Mouse (Mus musculus) forebrain, embryonic 12.5 days (tissue): ENCODE data around the gene Arnt2. TPM values are rescaled to one million over a fixed set of nuclear protein-coding genes. Genes with fewer than 3 reads are reported as not detected.

Source experiments
- ATAC-seq: fragments of 200-750 bp; cut with Nextera tagmentation; 2 replicates; pipeline ENCODE4 v1.8.0; 2017; ENCODE audit warnings: moderate TSS enrichment; ENCODE audit not compliant: low FRiP score
- H3K27ac ChIP-seq: fragments of 300-500 bp; sonication (generic); 2 replicates; pipeline ENCODE4 v1.5.1; 2016; ENCODE audit warnings: mild to moderate bottlenecking
- H3K27me3 ChIP-seq: fragments of 300-500 bp; sonication (generic); 2 replicates; pipeline ENCODE4 v1.6.1; 2016; ENCODE audit warnings: mild to moderate bottlenecking
- H3K36me3 ChIP-seq: fragments of 300-500 bp; sonication (generic); replicated peaks from 2 replicates; pipeline ENCODE4 v1.6.1; 2016; ENCODE audit warnings: mild to moderate bottlenecking
- H3K4me1 ChIP-seq: fragments of 300-500 bp; sonication (generic); 2 replicates; pipeline ENCODE4 v1.6.1; 2016
- H3K4me2 ChIP-seq: fragments of 300-500 bp; sonication (generic); 2 replicates; pipeline ENCODE4 v1.6.1; 2016; ENCODE audit warnings: mild to moderate bottlenecking, moderate library complexity
- H3K4me3 ChIP-seq: fragments of 300-500 bp; sonication (generic); replicated peaks from 2 replicates; pipeline ENCODE4 v1.5.1; 2016; ENCODE audit warnings: mild to moderate bottlenecking
- H3K9ac ChIP-seq: fragments of 300-500 bp; sonication (generic); 2 replicates; pipeline ENCODE4 v1.6.1; 2016; ENCODE audit warnings: mild to moderate bottlenecking
- H3K9me3 ChIP-seq: fragments of 300-500 bp; sonication (generic); 2 replicates; pipeline ENCODE4 v1.6.1; 2016
- WGBS: fragments of 180-500 bp; shearing (Covaris S2); methylation state at CpG from one replicate; pipeline ENCODE4 v1.1.7; 2016; 5-methylcytosine and 5-hydroxymethylcytosine counted together
- polyA plus RNA-seq: library from polyadenylated mRNA; unstranded; fragments of >200 nt; fragmentation: Nextera tagmentation; extraction: Ambion mirVana; gene quantifications from 2 replicates; pipeline ENCODE4 v1.2.1, GENCODE M21; 2016

Gene Arnt2
- polyA plus RNA-seq, 1 experiment from 2014 or later: 65.9 TPM

DNA sequence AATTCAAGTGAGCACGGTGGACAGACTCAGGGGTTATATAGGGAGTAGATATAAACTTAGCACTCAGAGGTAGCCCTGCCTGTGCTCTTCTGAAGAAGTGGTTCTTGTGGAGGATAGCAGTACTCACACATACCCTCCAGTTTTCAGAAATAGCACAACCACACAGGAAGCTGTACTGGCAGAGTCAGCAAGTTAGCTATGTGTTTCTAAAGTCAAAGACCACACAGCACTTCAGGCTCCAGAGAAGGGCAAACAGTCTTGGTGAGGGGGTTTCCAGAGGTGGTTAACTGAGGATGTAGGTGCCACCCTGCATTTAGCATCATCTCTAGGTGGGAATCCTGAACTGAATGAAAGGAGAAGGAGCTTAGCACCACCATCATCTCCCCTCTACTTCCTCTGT, 23.5 kb downstream of the Arnt2 start:
- no peaks in the 10 kb centered on the region for H3K27me3 ChIP-seq
- no peaks in the 10 kb centered on the region for H3K36me3 ChIP-seq
- H3K4me2 ChIP-seq: no peak overlapping the region
- WGBS: 74% methylated on average over 1 of the region's 1 CpGs
- no peaks in the 10 kb centered on the region for H3K4me1 ChIP-seq
- no peak overlapping the region for H3K27ac ChIP-seq
- ATAC-seq: no peak
- H3K9ac ChIP-seq: no peak overlapping the region
- no peak overlapping the region for H3K4me3 ChIP-seq
- H3K9me3 ChIP-seq: no peaks in the 10 kb centered on the region

DNA sequence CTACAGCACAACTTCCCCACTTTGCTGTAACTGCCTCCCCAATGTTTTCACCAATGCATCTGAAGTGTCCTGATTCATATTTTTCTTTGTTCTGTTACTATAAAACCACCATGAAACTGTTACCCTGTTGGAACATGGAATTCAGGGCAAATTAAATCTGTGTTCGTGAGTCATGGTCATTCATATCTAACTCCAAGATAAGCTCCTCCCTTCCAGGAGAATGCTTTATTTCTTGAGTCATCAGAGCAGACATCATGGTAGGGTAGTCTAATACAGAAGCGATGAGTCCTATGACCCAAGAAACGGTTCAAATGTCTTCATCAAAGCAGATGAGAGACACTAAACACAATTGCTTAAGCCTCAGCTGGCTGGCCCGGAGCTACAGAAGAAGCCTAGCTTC, 25.2 kb downstream of the Arnt2 start:
- 95% methylated on average over 4 of the region's 4 CpGs for WGBS
- ATAC-seq: no peak
- Histone ChIP-seq H3K36me3 (0 out of 2 replicates have a peak, but pooled peaks cover 3% of the 10 kb centered on the region), H3K9ac (no peak overlapping the region), H3K9me3 (no peaks in the 10 kb centered on the region), H3K4me3 (no peak overlapping the region), H3K27me3 (no peaks in the 10 kb centered on the region), H3K4me2 (no peak overlapping the region), H3K27ac (no peak overlapping the region), H3K4me1 (no peaks in the 10 kb centered on the region)

DNA sequence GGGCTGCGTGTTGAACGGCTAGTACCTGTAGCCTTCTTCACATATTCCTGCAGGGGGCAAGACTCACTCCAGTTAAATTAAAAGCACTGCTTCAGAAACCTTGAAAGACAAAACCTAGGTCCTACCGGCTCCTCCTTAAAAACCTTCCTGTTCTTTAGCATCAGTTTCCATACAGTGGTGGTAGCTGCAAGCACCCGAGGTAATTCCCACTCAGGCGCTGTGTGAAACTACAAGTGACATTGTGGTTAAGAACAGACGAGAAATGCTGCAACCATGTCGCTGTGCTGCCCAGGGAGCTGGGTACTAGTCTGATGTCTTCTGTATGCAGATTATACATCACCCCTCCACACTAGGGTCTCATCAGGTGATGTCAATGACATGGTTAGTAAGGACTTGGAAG, 25.9 kb downstream of the Arnt2 start:
- Histone ChIP-seq H3K4me2 (no peak overlapping the region), H3K27me3 (no peaks in the 10 kb centered on the region), H3K9ac (no peak overlapping the region), H3K4me1 (peaks cover 3% of the 10 kb centered on the region; the same call in 1 of the 2 replicates), H3K27ac (no peak overlapping the region), H3K9me3 (no peaks in the 10 kb centered on the region), H3K4me3 (no peak overlapping the region), H3K36me3 (0 out of 2 replicates have a peak, but pooled peaks cover 3% of the 10 kb centered on the region)
- 95% methylated on average over 7 of the region's 7 CpGs for WGBS
- no peak for ATAC-seq

DNA sequence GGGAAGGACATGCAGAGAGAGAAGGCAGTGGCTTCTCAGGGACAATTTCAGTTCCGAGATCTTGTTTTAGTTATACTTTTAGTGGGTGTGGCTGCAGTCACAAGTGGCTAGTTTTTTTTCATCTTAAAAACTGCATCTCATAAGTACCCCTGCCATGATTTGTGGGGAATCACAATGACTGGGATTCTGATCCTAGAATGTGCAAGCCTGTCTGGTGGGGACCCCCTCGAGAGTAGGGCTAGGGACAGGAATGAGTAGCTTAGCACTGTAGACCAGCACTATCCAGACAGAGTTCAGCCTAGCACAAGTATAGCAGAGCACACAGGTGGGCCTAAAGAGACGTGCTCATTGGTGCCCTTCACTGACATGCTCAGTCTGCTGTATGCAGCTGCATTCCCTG, 27.6 kb downstream of the Arnt2 start:
- H3K9ac ChIP-seq: no peak overlapping the region
- no peak for ATAC-seq
- no peak overlapping the region for H3K4me2 ChIP-seq
- H3K27ac ChIP-seq: no peak overlapping the region
- H3K4me3 ChIP-seq: no peak overlapping the region
- peaks cover 11% of the 10 kb centered on the region; the same call in 1 of the 2 replicates for H3K4me1 ChIP-seq
- 0 out of 2 replicates have a peak, but pooled peaks cover 3% of the 10 kb centered on the region for H3K36me3 ChIP-seq
- no peaks in the 10 kb centered on the region for H3K9me3 ChIP-seq
- no peaks in the 10 kb centered on the region for H3K27me3 ChIP-seq
- WGBS: 95% methylated on average over 3 of the region's 3 CpGs

DNA sequence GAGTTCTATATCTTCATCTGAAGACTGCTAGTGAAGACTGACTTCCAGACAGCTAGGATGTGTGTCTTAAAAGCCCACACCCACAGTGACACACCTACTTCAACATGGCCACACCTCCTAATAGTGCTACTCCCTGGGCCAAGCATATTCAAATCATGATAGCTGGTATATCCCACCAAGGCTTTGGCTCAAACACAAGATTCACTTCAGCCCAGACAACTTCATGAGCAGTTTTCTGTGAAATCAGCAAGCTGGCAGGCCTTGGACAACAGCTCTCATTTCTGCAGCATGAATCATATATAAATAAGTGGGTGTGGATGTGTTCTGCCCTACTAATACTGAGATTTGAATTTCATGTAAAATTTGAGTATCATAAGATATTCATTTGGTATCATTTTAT, 29.2 kb downstream of the Arnt2 start:
- H3K4me1 ChIP-seq: peaks cover 11% of the 10 kb centered on the region; the same call in 1 of the 2 replicates
- no peaks in the 10 kb centered on the region for H3K9me3 ChIP-seq
- no peak overlapping the region for H3K9ac ChIP-seq
- H3K27me3 ChIP-seq: no peaks in the 10 kb centered on the region
- 0 out of 2 replicates have a peak, but pooled peaks cover 3% of the 10 kb centered on the region for H3K36me3 ChIP-seq
- ATAC-seq: no peak
- H3K27ac ChIP-seq: no peak overlapping the region
- no peak overlapping the region for H3K4me3 ChIP-seq
- H3K4me2 ChIP-seq: no peak overlapping the region

DNA sequence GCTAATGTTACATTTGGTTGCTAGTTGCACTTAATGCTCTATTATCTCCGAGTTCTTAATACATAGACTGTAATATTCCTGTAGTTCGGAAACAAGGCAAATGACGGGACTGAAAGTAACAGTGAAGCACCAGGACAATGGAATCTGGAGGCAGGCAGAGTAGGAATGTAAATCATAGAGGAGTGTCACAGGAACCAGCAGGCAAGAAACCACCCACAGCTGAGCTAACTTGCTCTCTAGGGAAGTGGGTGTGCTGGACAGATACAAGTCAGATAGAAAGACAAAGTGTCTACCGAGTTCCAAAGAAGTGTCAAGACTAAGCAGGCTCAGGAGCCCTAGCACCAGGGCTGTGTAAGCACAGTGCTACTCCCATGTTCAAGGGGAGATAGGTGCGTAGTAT, 32.6 kb downstream of the Arnt2 start:
- Histone ChIP-seq H3K4me1 (peaks cover 14% of the 10 kb centered on the region; the same call in 1 of the 2 replicates), H3K9ac (no peak overlapping the region), H3K27me3 (no peaks in the 10 kb centered on the region), H3K4me3 (no peak overlapping the region), H3K9me3 (no peaks in the 10 kb centered on the region), H3K27ac (no peak overlapping the region), H3K36me3 (0 out of 2 replicates have a peak, but pooled peaks cover 3% of the 10 kb centered on the region), H3K4me2 (no peak overlapping the region)
- WGBS: 82% methylated on average over 5 of the region's 5 CpGs
- ATAC-seq: no peak

DNA sequence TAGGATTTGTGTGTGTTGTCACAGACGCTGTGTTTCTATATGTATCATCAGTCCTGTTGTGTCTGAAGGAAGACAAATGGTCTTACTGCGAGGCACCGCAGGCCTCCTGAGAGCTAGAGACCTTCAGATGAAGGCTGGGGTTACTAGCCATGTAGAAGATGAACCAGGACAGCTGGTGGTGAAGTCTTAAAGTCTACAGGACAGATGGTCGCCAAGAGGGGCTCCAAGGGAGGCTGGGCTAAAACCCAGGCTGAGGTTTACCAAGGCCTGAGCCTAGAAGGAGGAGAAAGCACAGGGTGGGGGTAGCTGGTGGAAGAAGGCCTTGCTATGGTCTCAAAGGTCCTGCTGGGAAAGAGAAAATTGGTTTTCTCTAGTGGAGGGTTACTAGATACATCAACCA, 36.3 kb downstream of the Arnt2 start:
- Histone ChIP-seq H3K4me3 (no peak overlapping the region), H3K9me3 (no peaks in the 10 kb centered on the region), H3K4me2 (no peak overlapping the region), H3K27me3 (no peaks in the 10 kb centered on the region), H3K4me1 (peaks cover 8% of the 10 kb centered on the region; the same call in 1 of the 2 replicates), H3K27ac (no peak overlapping the region), H3K9ac (no peak overlapping the region), H3K36me3 (no peaks in the 10 kb centered on the region; the same call in 1 of the 2 replicates)
- 96% methylated on average over 4 of the region's 4 CpGs for WGBS
- no peak for ATAC-seq

DNA sequence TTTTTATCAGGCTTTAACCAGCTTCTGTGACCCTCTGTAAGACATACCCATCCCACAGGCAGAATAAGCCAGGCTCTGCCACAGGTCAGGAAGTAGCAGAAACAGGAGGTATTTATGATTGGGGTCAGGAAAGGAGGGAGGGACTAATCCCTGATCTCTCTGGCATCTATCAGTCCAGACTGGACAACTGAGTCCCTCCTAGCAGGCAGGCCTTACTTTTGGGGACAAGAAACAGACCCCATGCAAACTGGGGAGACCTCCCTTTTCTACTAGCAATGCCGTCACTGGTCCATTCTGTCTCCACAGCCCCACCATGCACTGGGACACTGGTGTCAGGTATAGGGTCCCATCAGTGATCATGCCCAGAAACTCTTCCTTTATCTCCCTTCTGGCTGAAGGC, 37.1 kb downstream of the Arnt2 start:
- WGBS: 95% methylated on average over 1 of the region's 1 CpGs
- peak overlapping the region; percentile 37 for H3K27ac ChIP-seq
- no peak for ATAC-seq
- H3K9me3 ChIP-seq: no peaks in the 10 kb centered on the region
- H3K36me3 ChIP-seq: no peaks in the 10 kb centered on the region; the same call in none of the 2 replicates
- no peak overlapping the region for H3K4me2 ChIP-seq
- H3K4me1 ChIP-seq: peaks cover 5% of the 10 kb centered on the region; the same call in 1 of the 2 replicates
- H3K9ac ChIP-seq: no peak overlapping the region
- H3K4me3 ChIP-seq: no peak overlapping the region
- H3K27me3 ChIP-seq: no peaks in the 10 kb centered on the region

DNA sequence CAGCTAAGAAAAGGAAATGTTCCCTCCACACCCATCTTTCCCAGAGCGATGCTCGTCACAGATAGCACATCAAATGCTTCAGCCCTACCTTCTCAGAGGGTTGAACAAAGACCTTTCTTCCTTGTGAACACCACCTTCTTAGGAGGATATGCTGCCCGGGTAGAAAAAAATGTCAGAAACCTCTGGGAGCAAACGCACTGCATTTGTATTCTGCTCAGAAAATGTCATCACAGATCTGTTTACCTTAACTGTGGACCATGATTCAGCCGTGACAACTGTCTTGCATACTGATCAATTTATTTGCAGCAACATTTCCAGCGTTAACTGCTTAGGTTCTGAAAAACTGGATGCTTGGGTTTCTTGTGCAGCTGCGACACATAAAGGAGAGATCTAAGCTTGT, 37.7 kb downstream of the Arnt2 start:
- Histone ChIP-seq H3K27ac (peak overlapping the region; percentile 37; the same call in 1 of the 2 replicates), H3K9me3 (no peaks in the 10 kb centered on the region), H3K4me2 (no peak overlapping the region), H3K4me1 (peaks cover 3% of the 10 kb centered on the region; the same call in 1 of the 2 replicates), H3K27me3 (no peaks in the 10 kb centered on the region), H3K9ac (no peak overlapping the region), H3K36me3 (no peaks in the 10 kb centered on the region; the same call in none of the 2 replicates), H3K4me3 (no peak overlapping the region)
- ATAC-seq: no peak; the same call in 1 of the 2 replicates
- 72% methylated on average over 7 of the region's 7 CpGs for WGBS

DNA sequence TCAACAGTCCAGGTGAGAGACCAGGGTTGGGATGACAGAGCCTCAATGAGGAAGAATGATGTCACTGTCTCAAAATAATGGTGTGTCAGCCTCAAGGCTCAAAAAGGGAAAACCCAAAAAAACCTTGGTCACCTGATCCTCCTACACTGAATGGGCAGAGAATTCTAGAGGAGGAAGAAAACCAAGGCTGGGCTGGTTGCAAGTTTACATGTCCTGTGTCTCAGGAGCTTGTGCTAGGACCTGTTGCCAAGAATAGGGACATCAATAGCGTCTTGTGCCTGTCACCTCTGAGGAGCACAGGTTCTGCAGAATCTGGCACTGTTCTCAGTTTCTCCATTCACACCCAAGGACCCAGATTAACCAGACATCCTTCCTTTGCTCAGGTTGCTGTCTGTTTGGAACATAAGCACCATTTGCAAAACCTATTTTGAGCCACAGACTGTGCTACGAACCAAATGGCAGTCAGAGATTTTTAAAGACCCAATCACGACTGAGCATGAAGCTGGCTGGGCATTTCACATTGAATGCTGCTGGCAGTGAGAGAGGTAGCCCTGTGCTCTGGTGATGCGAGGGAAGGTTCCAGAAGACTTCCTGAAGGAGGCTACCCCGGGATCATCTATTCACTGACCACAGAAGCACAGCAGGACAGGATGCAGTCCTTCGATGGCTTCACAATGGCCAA, 38.9 kb downstream of the Arnt2 start:
- WGBS: 86% methylated on average over 6 of the region's 6 CpGs
- Histone ChIP-seq H3K4me2 (no peak overlapping the region), H3K4me1 (peaks cover 7% of the 10 kb centered on the region; the same call in 1 of the 2 replicates), H3K27me3 (no peaks in the 10 kb centered on the region), H3K9me3 (no peaks in the 10 kb centered on the region), H3K27ac (no peak overlapping the region), H3K9ac (no peak overlapping the region), H3K4me3 (no peak overlapping the region), H3K36me3 (peaks cover 9% of the 10 kb centered on the region)
- ATAC-seq: no peak

DNA sequence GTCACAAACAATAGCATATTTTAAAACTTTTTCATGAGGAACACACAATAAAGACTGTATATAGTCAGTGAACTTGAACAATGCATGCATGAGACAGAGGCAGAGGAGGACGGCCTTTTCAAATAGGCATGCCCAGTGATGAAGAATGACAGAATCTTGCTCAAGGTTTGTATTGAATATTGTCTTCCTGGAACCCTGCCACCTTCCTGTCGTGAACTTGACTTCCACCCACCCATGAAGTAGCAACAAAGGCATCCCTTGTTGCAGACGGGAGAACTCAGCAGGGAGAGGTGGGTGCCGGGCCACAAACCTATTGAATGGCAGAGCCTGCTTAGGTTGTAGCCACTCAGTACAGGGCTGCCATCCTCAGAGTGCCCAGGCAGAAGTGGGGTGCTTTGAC, 43.7 kb downstream of the Arnt2 start:
- 59% methylated on average over 4 of the region's 4 CpGs for WGBS
- Histone ChIP-seq H3K9ac (no peak overlapping the region), H3K4me1 (peaks cover 18% of the 10 kb centered on the region; the same call in 1 of the 2 replicates), H3K9me3 (no peaks in the 10 kb centered on the region), H3K4me3 (no peak overlapping the region), H3K27me3 (no peaks in the 10 kb centered on the region), H3K27ac (no peak overlapping the region), H3K4me2 (no peak overlapping the region), H3K36me3 (peaks cover 11% of the 10 kb centered on the region)
- ATAC-seq: no peak

DNA sequence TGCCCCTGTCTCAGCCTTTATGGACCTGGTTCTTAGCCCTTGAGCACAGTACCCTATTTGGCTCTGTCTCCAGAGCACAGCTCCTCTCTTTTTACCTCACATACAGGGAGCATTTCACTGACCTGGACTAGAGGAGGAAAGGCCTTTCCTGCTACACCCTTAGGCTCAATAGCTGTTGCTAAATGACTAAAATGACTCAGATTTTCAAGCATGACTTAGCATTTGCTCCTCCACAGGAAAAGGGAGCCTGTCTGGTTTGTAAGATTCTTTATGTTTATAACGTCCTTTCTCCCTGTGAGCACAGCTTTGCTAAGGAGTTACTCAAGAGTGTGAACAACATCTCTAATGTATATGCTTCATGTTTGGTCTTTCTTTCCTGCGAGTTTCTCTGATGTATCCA, 47.3 kb downstream of the Arnt2 start:
- H3K36me3 ChIP-seq: peaks cover 38% of the 10 kb centered on the region
- H3K4me1 ChIP-seq: peaks cover 18% of the 10 kb centered on the region; the same call in 1 of the 2 replicates
- no peak overlapping the region for H3K9ac ChIP-seq
- H3K27me3 ChIP-seq: no peaks in the 10 kb centered on the region
- H3K9me3 ChIP-seq: no peaks in the 10 kb centered on the region
- no peak overlapping the region for H3K4me3 ChIP-seq
- H3K4me2 ChIP-seq: no peak overlapping the region
- ATAC-seq: no peak
- no peak overlapping the region for H3K27ac ChIP-seq
- WGBS: 46% methylated on average over 2 of the region's 2 CpGs
